Mouse (Mus musculus) MEL (cell line): ENCODE measurements around the gene Dmc1. TPM values are rescaled to one million over a fixed set of nuclear protein-coding genes. Genes with fewer than 3 reads are reported as not detected.

Experiments
- DNase-seq: peaks from one replicate; pipeline ENCODE4 v3.0.0; 2011; ENCODE audit warnings: low read depth, low spot score
- H3K27ac ChIP-seq: 2 replicates; pipeline ENCODE4 v1.5.1; 2012; ENCODE audit warnings: low read depth, mild to moderate bottlenecking, control low read depth, low read length, moderate library complexity; ENCODE audit not compliant: control insufficient read depth
- H3K27me3 ChIP-seq, 2 experiments: fragments of 150-350 bp in 1 of 2; sonication (generic) in 1 of 2; 2 replicates each; pipeline ENCODE4 v1.6.1; 2012; ENCODE audit warnings: low read length in 2 of 2, mild to moderate bottlenecking in 2 of 2, improper control_type of control experiment in 1 of 2, moderate library complexity in 1 of 2; ENCODE audit not compliant: insufficient read depth in 2 of 2, control insufficient read depth in 1 of 2
- H3K36me3 ChIP-seq, 2 experiments: 2 replicates each; pipeline ENCODE4 v1.6.1; 2012 to 2014; ENCODE audit warnings: low read length in 2 of 2, improper control_type of control experiment in 1 of 2, inconsistent platforms in 1 of 2, mild to moderate bottlenecking in 1 of 2; ENCODE audit not compliant: insufficient read depth in 2 of 2, control insufficient read depth in 1 of 2
- H3K4me1 ChIP-seq, 2 experiments: fragments of 150-350 bp in 1 of 2; sonication (generic) in 1 of 2; 2 replicates each; pipeline ENCODE4 v1.6.1; 2012; ENCODE audit warnings: low read length in 2 of 2, improper control_type of control experiment in 1 of 2, mild to moderate bottlenecking in 1 of 2; ENCODE audit not compliant: insufficient read depth in 2 of 2, control insufficient read depth in 1 of 2
- H3K4me3 ChIP-seq, 2 experiments: fragments of 150-350 bp in 1 of 2; sonication (generic) in 1 of 2; 2 replicates each; pipeline ENCODE4 v1.5.1; 2012; ENCODE audit warnings: low read depth in 2 of 2, low read length in 2 of 2, mild to moderate bottlenecking in 2 of 2, moderate library complexity in 2 of 2, control low read depth in 1 of 2, improper control_type of control experiment in 1 of 2; ENCODE audit not compliant: control insufficient read depth in 1 of 2, insufficient read depth in 1 of 2
- H3K79me2 ChIP-seq: 2 replicates; pipeline ENCODE4 v1.6.1; 2012; ENCODE audit warnings: mild to moderate bottlenecking, low read length, moderate library complexity; ENCODE audit not compliant: control insufficient read depth, poor library complexity, insufficient read depth
- H3K9ac ChIP-seq: 2 replicates; pipeline ENCODE4 v1.6.1; 2012; ENCODE audit warnings: low read depth, mild to moderate bottlenecking, control low read depth, low read length, moderate library complexity; ENCODE audit not compliant: control insufficient read depth, poor library complexity, severe bottlenecking
- H3K9me3 ChIP-seq: fragments of 150-350 bp; sonication (generic); replicated peaks from 2 replicates; pipeline ENCODE4 v1.6.1; 2012; ENCODE audit warnings: mild to moderate bottlenecking, low read length, improper control_type of control experiment, moderate library complexity; ENCODE audit not compliant: insufficient read depth
- CHD1 ChIP-seq: IDR thresholded peaks from 2 replicates; pipeline ENCODE4 v1.6.1; 2012; ENCODE audit warnings: low read depth, mild to moderate bottlenecking, inconsistent platforms, low read length, improper control_type of control experiment
- CHD2 ChIP-seq: IDR thresholded peaks from 2 replicates; pipeline ENCODE4 v1.6.1; 2011; ENCODE audit warnings: low read length, improper control_type of control experiment
- CTCF ChIP-seq, 3 experiments: IDR thresholded peaks in 2 of 3; conservative IDR thresholded peaks in 1 of 3; 2 replicates each; pipeline ENCODE4 v1.5.1; 2011 to 2012; ENCODE audit warnings: low read length in 3 of 3, low read depth in 2 of 3, mild to moderate bottlenecking in 2 of 3, improper control_type of control experiment in 1 of 3, inconsistent platforms in 1 of 3, mixed read lengths in 1 of 3, moderate library complexity in 1 of 3; ENCODE audit not compliant: control insufficient read depth in 1 of 3, insufficient read depth in 1 of 3, poor library complexity in 1 of 3, severe bottlenecking in 1 of 3
- E2F4 ChIP-seq: IDR thresholded peaks from 2 replicates; pipeline ENCODE4 v1.6.1; 2011; ENCODE audit warnings: low read depth, low read length, improper control_type of control experiment, borderline replicate concordance
- GABPA ChIP-seq: IDR thresholded peaks from 2 replicates; pipeline ENCODE4 v1.6.1; 2012; ENCODE audit warnings: low read depth, mild to moderate bottlenecking, inconsistent platforms, low read length, improper control_type of control experiment, moderate library complexity
- HCFC1 ChIP-seq: IDR thresholded peaks from 2 replicates; pipeline ENCODE4 v1.6.1; 2012; ENCODE audit warnings: low read depth, mild to moderate bottlenecking, inconsistent platforms, low read length, improper control_type of control experiment, moderate library complexity
- JUND ChIP-seq: IDR thresholded peaks from 2 replicates; pipeline ENCODE4 v1.6.1; 2011; ENCODE audit warnings: low read depth, mild to moderate bottlenecking, improper control_type of control experiment, low read length
- KAT2A ChIP-seq: conservative IDR thresholded peaks from 2 replicates; pipeline ENCODE4 v1.6.1; 2012; ENCODE audit warnings: low read depth, low read length, improper control_type of control experiment, inconsistent platforms
- MAFK ChIP-seq: IDR thresholded peaks from 2 replicates; pipeline ENCODE4 v1.6.1; 2011; ENCODE audit warnings: low read depth, mild to moderate bottlenecking, low read length, improper control_type of control experiment, borderline replicate concordance
- MAX ChIP-seq: IDR thresholded peaks from 2 replicates; pipeline ENCODE4 v1.6.1; 2011; ENCODE audit warnings: low read length, improper control_type of control experiment
- MAZ ChIP-seq: IDR thresholded peaks from 2 replicates; pipeline ENCODE4 v1.6.1; 2012; ENCODE audit warnings: low read depth, mild to moderate bottlenecking, inconsistent platforms, low read length, improper control_type of control experiment
- MEF2A ChIP-seq: IDR thresholded peaks from 2 replicates; pipeline ENCODE4 v1.6.1; 2014; ENCODE audit warnings: low read depth, mild to moderate bottlenecking, inconsistent platforms, low read length, improper control_type of control experiment; ENCODE audit not compliant: poor library complexity, insufficient replicate concordance, severe bottlenecking; ENCODE audit errors: extremely low read depth
- MYB ChIP-seq: IDR thresholded peaks from 2 replicates; pipeline ENCODE4 v1.6.1; 2011; ENCODE audit warnings: mild to moderate bottlenecking, low read depth, low read length, improper control_type of control experiment
- NELFE ChIP-seq: IDR thresholded peaks from 2 replicates; pipeline ENCODE4 v1.6.1; 2011; ENCODE audit warnings: low read depth, low read length, improper control_type of control experiment
- NRF1 ChIP-seq: IDR thresholded peaks from 2 replicates; pipeline ENCODE4 v1.6.1; 2014; ENCODE audit warnings: low read depth, mild to moderate bottlenecking, inconsistent platforms, low read length, improper control_type of control experiment, moderate library complexity; ENCODE audit not compliant: poor library complexity, insufficient read depth, severe bottlenecking
- POLR2A ChIP-seq, 2 experiments: IDR thresholded peaks; 2 replicates each; pipeline ENCODE4 v1.6.1; 2011 to 2012; ENCODE audit warnings: low read length in 2 of 2, mild to moderate bottlenecking in 2 of 2, control low read depth in 1 of 2, improper control_type of control experiment in 1 of 2, low read depth in 1 of 2, moderate library complexity in 1 of 2; ENCODE audit not compliant: control insufficient read depth in 1 of 2, insufficient read depth in 1 of 2, poor library complexity in 1 of 2
- POLR2AphosphoS2 ChIP-seq: IDR thresholded peaks from 2 replicates; pipeline ENCODE4 v1.6.1; 2011; ENCODE audit warnings: low read length, improper control_type of control experiment
- POLR2AphosphoS5 ChIP-seq: IDR thresholded peaks from 2 replicates; pipeline ENCODE4 v1.6.1; 2012; ENCODE audit warnings: low read depth, borderline replicate concordance, mild to moderate bottlenecking, inconsistent platforms, low read length, moderate library complexity, mixed read lengths
- RCOR1 ChIP-seq: IDR thresholded peaks from 2 replicates; pipeline ENCODE4 v1.6.1; 2012; ENCODE audit warnings: low read depth, mild to moderate bottlenecking, inconsistent platforms, low read length, improper control_type of control experiment
- SIN3A ChIP-seq: IDR thresholded peaks from 2 replicates; pipeline ENCODE4 v1.6.1; 2012; ENCODE audit warnings: low read length, improper control_type of control experiment, inconsistent platforms
- SMC3 ChIP-seq: IDR thresholded peaks from 2 replicates; pipeline ENCODE4 v1.6.1; 2011; ENCODE audit warnings: low read depth, low read length, improper control_type of control experiment
- TBP ChIP-seq: IDR thresholded peaks from 2 replicates; pipeline ENCODE4 v1.8.0; 2011; ENCODE audit warnings: low read depth, low read length, improper control_type of control experiment
- TCF12 ChIP-seq: IDR thresholded peaks from 2 replicates; pipeline ENCODE4 v1.6.1; 2014; ENCODE audit warnings: low read depth, mild to moderate bottlenecking, inconsistent platforms, low read length, improper control_type of control experiment, moderate library complexity
- UBTF ChIP-seq: IDR thresholded peaks from 2 replicates; pipeline ENCODE4 v1.6.1; 2012; ENCODE audit warnings: low read depth, mild to moderate bottlenecking, inconsistent platforms, low read length, improper control_type of control experiment, moderate library complexity, borderline replicate concordance; ENCODE audit not compliant: insufficient read depth
- USF2 ChIP-seq, 2 experiments: IDR thresholded peaks; 2 replicates each; pipeline ENCODE4 v1.6.1; 2011 to 2012; ENCODE audit warnings: improper control_type of control experiment in 2 of 2, low read length in 2 of 2, borderline replicate concordance in 1 of 2, inconsistent platforms in 1 of 2, low read depth in 1 of 2, mild to moderate bottlenecking in 1 of 2; ENCODE audit not compliant: insufficient read depth in 1 of 2
- ZMIZ1 ChIP-seq: IDR thresholded peaks from 2 replicates; pipeline ENCODE4 v1.6.1; 2012; ENCODE audit warnings: low read depth, mild to moderate bottlenecking, inconsistent platforms, low read length, improper control_type of control experiment, moderate library complexity
- polyA plus RNA-seq, 2 experiments: library from polyadenylated mRNA; stranded (reverse) in 1 of 2; unstranded in 1 of 2; fragments of >175 nt in 1 of 2; fragments of >200 nt in 1 of 2; gene quantifications; 2 replicates each; pipeline versions ENCODE4 v1.2.1 to v1.2.4; 2012; ENCODE audit warnings: low replicate concordance in 2 of 2, low read depth in 1 of 2; ENCODE audit not compliant: insufficient read length in 2 of 2, insufficient read depth in 1 of 2, missing spikeins in 1 of 2
- total RNA-seq: library from RNA; depleted of rRNA; stranded (reverse); fragments of 300-350 nt; gene quantifications from 2 replicates; pipeline ENCODE4 v1.2.3, GENCODE M21; 2012

Dmc1 gene
- total and polyA plus RNA-seq, 3 experiments: not detected

DNA sequence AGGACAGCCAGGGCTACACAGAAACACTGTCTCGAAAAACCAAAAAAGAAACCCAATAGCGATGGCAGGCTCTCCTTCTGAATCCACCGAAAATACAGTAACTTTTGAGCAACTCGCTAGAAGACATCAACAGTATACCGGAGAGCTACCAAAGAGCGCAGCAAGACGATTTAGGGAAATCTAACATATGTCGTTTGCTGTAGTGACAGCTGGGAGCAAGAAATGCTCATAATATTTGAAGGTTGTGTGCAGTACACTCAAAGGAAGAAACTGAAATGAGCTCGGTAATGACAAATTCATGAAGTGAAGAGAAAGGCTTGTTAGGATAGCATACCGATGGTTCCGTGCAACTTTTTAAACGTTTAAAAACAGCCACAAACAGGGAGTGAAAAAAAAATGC is 1.3 kb upstream of the Dmc1 start:
- Histone ChIP-seq H3K4me3 (no peak overlapping the region), H3K9me3 (no peaks in the 10 kb centered on the region), H3K27ac (no peak overlapping the region), H3K27me3 (peaks cover 2 to 5% of the 10 kb centered on the region in 2 experiments; a peak in 3 of 4 replicates), H3K4me1 (no peaks in the 10 kb centered on the region), H3K9ac (no peak overlapping the region), H3K79me2 (no peaks in the 10 kb centered on the region), H3K36me3 (no peaks in the 10 kb centered on the region)
- TF ChIP-seq SMC3: no peak
- no peak for TF ChIP-seq KAT2A
- TF ChIP-seq RCOR1: no peak
- no peak for TF ChIP-seq MAFK
- TF ChIP-seq TCF12: no peak
- TF ChIP-seq CHD2: no peak
- TF ChIP-seq MAZ: no peak
- TF ChIP-seq ZMIZ1: no peak
- TF ChIP-seq UBTF: no peak
- TF ChIP-seq JUND: no peak
- no peak for TF ChIP-seq MAX
- TF ChIP-seq NELFE: no peak
- no peak for DNase-seq

DNA sequence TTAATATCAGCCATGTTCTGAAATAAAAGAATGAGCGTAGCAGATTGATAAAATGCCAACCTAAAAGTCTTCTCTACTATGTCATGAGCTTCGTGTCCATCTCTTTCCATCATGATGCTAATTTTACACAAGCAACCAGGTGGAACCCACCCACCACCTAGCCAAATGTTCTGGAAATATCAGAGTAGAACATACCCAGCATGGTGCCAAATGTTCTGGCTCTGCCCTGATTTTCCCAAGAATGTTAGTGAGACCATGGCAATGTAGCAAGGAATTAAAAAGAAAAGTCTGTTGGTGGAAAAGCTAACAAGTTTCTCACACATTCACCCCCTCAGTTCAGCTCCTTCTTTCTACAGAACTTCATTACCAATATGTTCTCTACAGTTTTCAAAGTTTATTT is 4.7 kb downstream of the Dmc1 start:
- H3K36me3 ChIP-seq: no peaks in the 10 kb centered on the region

DNA sequence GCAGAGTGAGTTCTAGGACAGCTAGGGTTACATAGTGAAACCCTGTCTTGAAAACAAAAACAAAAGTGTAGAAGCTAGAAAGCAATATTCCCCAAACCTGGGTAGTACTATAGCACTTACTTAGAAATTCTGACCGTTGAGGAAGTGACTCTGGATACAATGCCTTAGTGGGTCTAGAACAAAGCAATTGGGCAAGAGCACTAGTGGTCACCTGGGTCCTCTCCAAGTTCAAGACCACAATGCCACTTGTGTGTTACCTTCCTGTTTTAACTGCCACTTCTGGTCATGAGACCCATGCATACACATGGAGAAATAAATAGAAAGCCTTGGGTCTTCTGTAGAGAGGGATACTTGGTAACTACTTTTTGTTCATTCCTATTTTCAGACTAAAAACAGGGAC is 6.2 kb downstream of the Dmc1 start:
- no peak for TF ChIP-seq POLR2AphosphoS2
- no peak for TF ChIP-seq CTCF (IDR thresholded peaks at IDR 0.05 in 2 of 3, conservative IDR thresholded peaks at IDR 0.05 in 1 of 3; ENCODE audit: control insufficient read depth in 1 of 3, insufficient read depth in 1 of 3, low read depth in 2 of 3, low read length in 3 of 3, poor library complexity in 1 of 3, severe bottlenecking in 1 of 3)
- no peak for TF ChIP-seq CHD2
- no peak for TF ChIP-seq POLR2AphosphoS5
- no peak for TF ChIP-seq MEF2A
- TF ChIP-seq MAX: no peak
- TF ChIP-seq JUND: no peak
- TF ChIP-seq SIN3A: no peak
- TF ChIP-seq HCFC1: no peak
- TF ChIP-seq GABPA: no peak
- TF ChIP-seq MAZ: no peak
- TF ChIP-seq CHD1: no peak
- TF ChIP-seq NRF1: no peak
- TF ChIP-seq, all 39 proteins: peak for 0
- H3K27ac ChIP-seq: no peak overlapping the region
- no peak for DNase-seq

More for the DNA sequence above, 4.7 kb downstream of the Dmc1 start:
- no peak overlapping the region for H3K4me3 ChIP-seq
- peaks cover 5 to 6% of the 10 kb centered on the region in 2 experiments; a peak in 3 of 4 replicates for H3K27me3 ChIP-seq
- H3K27ac ChIP-seq: no peak overlapping the region
- H3K79me2 ChIP-seq: no peaks in the 10 kb centered on the region
- H3K4me1 ChIP-seq: no peaks in the 10 kb centered on the region
- H3K9ac ChIP-seq: no peak overlapping the region
- no peak for DNase-seq
- TF ChIP-seq UBTF (no peak), USF2 (IDR thresholded peaks at IDR 0.05; ENCODE audit: borderline replicate concordance in 1 of 2, insufficient read depth in 1 of 2, low read depth in 1 of 2, low read length in 2 of 2) (no peak), TBP (no peak), E2F4 (no peak), CHD2 (no peak), POLR2A (IDR thresholded peaks at IDR 0.05; ENCODE audit: control insufficient read depth in 1 of 2, insufficient read depth in 1 of 2, low read depth in 1 of 2, low read length in 2 of 2, poor library complexity in 1 of 2) (no peak), MYB (no peak)
- H3K9me3 ChIP-seq: no peaks in the 10 kb centered on the region

More for the DNA sequence above, 6.2 kb downstream of the Dmc1 start:
- Histone ChIP-seq H3K4me3 (no peak overlapping the region), H3K9me3 (no peaks in the 10 kb centered on the region), H3K4me1 (no peaks in the 10 kb centered on the region), H3K9ac (no peak overlapping the region), H3K36me3 (no peaks in the 10 kb centered on the region), H3K79me2 (no peaks in the 10 kb centered on the region), H3K27me3 (peaks cover 6 to 7% of the 10 kb centered on the region in 2 experiments; a peak in 3 of 4 replicates)
